Mouse (Mus musculus) heart, adult 9 months (tissue): ENCODE measurements around the gene Trabd.

Experiments
- DNase-seq, 2 experiments: peaks; one replicate each; pipeline ENCODE4 v3.0.0; 2022; ENCODE audit warnings: low spot score in 2 of 2

Gene Trabd

GRCm38 (mm10) chr15:89076156-89076731 is 1.3 kb downstream of the Trabd start:
- DNase-seq, result peak; percentile 42 to 55

GRCm38 (mm10) chr15:89078208-89078836 is 3.4 kb downstream of the Trabd start:
- DNase-seq, result peak; percentile 43 to 60

DNA sequence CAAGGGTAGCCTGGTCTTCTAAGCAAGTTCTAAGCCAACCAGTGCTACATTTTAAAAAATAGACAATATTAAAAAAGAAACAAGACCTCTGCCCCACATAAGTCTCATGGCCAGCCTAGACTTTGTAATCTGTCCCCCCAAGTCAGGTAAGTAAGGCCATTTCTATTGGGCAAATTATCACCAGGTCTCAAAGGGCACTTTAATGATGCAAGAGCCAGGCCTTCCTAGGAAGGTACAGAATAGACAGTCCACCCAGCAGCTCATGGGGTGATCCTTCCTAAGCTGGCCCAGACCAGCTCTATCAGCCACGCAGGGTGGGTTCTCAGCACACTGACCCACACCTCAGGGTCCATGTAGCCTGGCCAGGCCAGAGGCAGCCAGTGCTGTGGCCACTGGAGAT is 9.0 kb downstream of the Trabd start:
- DNase-seq, result no peak

DNA sequence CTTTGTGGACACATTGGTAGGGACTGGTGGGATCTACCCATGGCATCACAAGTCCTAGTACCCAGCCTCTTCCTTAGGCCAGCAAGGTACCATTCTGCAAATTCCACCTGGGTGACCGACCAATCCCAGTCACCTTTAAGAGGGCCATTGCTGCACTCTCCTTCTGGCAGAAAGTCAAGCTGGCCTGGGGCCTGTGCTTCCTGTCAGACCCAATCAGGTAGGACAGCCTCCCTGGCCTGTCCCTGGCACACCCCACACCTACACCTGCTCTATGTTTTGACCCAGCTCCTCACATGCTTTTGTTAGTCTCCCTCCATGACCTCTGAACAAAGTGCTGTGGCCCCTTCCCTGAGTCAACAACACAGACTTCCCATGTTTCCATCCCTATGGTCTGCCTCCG is 9.9 kb downstream of the Trabd start:
- DNase-seq, result no peak

GRCm38 (mm10) chr15:89088607-89089247 is 13.8 kb downstream of the Trabd start, which contains the start of gene Selenoo:
TSS of gene Selenoo (plus strand) at chr15:89089084.
- peak; percentile 90 to 93 for DNase-seq

DNA sequence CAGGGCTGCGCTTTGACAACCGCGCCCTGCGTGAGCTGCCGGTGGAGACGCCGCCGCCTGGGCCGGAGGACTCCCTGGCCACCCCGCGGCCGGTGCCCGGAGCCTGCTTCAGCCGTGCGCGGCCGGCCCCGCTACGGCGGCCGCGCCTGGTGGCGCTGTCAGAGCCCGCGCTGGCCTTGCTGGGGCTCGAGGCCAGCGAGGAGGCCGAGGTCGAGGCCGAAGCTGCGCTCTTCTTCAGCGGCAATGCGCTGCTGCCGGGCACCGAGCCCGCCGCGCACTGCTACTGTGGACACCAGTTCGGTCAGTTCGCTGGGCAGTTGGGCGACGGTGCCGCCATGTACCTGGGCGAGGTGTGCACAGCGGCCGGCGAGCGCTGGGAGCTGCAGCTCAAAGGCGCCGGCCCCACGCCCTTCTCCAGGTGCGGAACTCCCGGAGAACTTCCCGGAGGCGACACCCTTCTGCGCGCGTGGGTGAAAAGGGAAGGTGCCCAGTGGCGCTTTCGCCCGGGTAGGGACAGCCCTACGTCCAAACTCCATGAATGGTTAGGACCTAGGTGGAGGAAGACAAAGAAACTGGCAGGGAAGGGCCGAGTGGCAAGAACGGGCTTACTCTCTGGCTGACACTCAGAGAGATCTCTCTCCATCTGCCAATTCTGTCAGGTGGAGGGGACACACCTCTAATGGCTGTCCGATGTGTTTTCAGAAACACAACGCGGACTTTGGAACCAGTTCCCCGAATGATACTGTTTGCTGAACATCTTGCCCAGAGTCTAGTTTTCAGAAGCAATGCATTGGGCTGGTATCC is 14.5 kb downstream of the Trabd start:
- DNase-seq, result no peak

DNA sequence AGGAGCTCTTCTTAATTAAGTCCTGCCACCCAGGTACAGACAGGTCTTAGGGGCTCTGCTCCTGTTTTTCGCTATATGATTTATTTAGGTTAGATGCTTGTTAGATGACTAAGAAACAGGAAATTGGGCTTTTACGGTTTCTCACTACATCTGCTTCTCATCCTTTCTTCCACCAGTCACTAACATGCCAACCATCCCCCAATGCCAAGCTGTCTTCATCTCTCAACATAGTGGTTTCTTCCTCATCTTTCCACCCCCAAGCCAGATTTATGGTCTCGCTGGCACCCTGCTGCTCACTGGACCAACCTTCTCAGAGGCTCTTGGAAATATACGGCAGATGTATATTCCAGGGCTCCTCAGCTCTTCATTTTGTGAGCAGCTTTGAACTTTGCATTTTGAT is 15.7 kb downstream of the Trabd start:
- DNase-seq, result no peak

- no peak for DNase-seq
Observed at GRCm38 (mm10) chr15:89092181-89092580, 17.3 kb downstream of the Trabd start.

- DNase-seq, result no peak
Observed at GRCm38 (mm10) chr15:89097450-89097849, 22.5 kb downstream of the Trabd start.

DNA sequence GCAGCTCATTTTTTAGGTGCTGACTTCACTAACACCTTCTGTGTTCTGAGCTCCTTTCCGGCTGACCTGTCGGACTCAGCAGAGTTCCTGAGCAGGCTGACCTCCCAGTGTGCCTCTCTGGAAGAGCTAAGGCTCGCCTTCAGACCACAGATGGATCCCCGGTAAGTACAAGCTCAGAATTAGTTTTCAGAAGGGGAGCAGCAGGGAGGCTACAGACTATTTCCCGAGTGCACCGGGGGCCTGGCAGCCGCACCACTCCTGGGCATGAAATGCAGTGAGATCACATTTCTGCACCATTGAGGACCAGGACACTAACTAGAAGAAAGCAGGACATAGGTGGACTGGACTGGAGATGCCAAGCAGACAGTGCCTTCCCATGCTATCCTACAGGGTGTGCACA is 23.7 kb downstream of the Trabd start:
- no peak for DNase-seq

- no peak for DNase-seq
Observed at GRCm38 (mm10) chr15:89100823-89101222, 25.9 kb downstream of the Trabd start.

DNA sequence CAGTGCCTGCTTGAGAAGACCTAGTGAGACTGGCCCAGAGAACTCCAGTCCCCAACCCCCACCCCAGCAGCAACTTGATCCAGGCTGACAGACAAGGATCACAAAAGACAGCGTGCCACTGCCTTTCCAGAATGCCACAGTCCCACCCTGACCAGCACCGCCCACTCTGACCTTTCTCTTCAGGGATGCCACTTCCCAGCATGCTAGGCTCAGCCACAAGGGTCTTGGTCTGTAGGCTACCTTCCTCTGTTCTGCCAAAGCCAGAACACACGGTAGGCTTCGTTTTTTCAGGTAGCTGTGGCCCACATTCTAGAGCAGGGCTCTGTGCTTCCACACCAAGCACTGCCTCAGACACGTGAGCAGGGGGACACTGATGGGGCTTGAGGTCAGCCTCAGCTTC is 27.7 kb downstream of the Trabd start:
- no peak for DNase-seq

DNA sequence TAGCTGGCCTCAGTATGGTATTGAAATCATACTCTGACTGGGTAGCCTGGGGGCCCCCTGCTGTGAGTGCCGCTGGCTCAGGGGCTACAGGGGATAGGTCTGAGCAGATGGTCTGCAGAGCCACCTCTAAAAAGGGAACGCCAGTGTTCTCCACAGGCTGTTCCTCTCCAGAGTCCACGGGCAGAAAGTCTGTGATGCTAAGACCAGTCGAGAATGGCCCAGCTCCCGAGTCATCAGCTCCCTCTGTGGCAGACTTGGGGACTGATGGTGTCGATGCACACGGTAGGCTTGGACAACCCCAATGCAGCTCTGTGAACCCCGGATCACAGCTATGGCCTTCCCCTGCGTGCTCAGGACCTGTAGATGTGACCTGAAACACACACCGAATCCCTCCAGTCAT is 29.0 kb downstream of the Trabd start:
- no peak for DNase-seq

DNA sequence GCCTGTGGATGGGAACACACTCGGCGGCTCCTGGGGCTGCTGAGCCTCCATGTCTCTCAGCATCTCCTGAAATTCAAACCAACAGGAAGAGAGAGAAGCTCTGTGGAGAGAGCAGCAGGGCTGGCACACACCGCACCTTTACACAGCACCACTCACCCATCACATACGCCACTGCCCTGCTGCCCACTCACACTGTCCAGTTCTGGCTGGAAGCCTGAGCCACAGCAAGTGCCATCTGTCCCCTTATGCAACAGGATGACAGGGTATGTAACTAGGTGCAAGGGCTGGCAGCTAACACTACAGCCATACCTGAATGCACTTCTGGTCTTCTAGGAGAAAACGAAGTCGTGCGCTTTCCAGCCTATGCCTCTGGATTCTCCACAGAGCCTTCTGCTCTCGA is 29.5 kb downstream of the Trabd start:
- DNase-seq, result no peak

- DNase-seq, result no peak
Observed at GRCm38 (mm10) chr15:89106073-89106472, 31.1 kb downstream of the Trabd start.

- no peak for DNase-seq
Observed at GRCm38 (mm10) chr15:89106976-89107375, 32.1 kb downstream of the Trabd start.

GRCm38 (mm10) chr15:89110147-89110546 is 35.2 kb downstream of the Trabd start:
- no peak for DNase-seq

- no peak for DNase-seq
Observed at GRCm38 (mm10) chr15:89118007-89118406, 43.1 kb downstream of the Trabd start.

GRCm38 (mm10) chr15:89122649-89123366 is 47.9 kb downstream of the Trabd start, which contains the start of gene Tubgcp6:
TSS of gene Tubgcp6 (minus strand) at chr15:89123112.
- peak; percentile 89 to 94 for DNase-seq

GRCm38 (mm10) chr15:89123595-89123994 is 48.7 kb downstream of the Trabd start:
- no peak for DNase-seq

DNA sequence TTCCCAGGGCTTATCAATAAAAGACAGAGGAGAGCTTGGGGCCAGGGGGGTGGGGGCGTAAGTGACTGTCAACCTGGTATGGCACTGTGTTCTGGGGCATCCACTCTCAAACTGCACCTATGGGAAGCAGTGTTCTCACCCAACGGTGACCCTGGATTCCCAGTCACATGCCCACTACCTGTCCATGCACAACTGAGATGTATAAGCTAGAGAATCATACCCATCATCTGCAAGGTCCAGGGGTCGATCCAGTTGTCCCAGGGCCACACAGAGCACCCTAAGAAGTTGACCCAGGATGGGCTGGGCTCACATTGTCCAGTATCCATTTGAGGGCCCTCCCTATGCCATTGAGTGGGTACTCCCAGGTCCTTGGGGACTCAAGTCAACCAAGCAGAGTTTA is 49.4 kb downstream of the Trabd start:
- no peak for DNase-seq

DNA sequence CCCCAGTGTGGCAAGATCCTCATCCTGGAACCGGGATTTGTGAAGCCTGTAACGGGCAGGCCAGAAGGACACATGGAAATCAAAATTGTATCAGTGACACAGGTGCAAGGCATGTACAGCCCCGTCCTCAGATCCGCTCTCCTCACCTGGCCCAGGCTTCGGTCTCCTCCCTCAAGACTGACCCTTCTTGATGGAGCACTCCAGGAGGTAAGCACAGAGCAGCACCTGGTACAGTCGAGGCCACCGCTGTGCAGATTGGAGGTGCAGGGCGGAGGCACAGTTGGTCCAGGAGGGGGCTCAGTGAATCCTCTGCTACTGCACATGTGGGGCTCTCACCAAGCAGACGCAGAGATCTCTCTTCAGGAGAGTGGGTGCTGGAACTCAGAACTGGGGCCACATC is 50.4 kb downstream of the Trabd start:
- no peak for DNase-seq
